Mouse (Mus musculus): Measurements from ENCODE around the gene Nop58.

GRCm38 (mm10) chr1:59765279-59765678 is 80.5 kb downstream of the Nop58 start:
- TF ChIP-seq CTCF (IDR thresholded peaks at IDR 0.05; ENCODE audit: low read depth, low read length) (no peak), POLR2A (IDR thresholded peaks at IDR 0.05; ENCODE audit: borderline replicate concordance, low read depth, low read length) (no peak)
